Mouse (Mus musculus) erythroid progenitor cell, adult 5-6 weeks (primary cell): ENCODE results near the gene Tm4sf1. TPM values are rescaled to one million over a fixed set of nuclear protein-coding genes. Genes with fewer than 3 reads are reported as not detected.

Experiments
- ATAC-seq: replicated peaks from 2 replicates; pipeline ENCODE4 v1.8.0; 2016; ENCODE audit warnings: moderate number of reproducible peaks, mild to moderate bottlenecking, moderate TSS enrichment, inconsistent platforms; ENCODE audit not compliant: poor library complexity, low FRiP score, severe bottlenecking
- total RNA-seq, 2 experiments: library from RNA; stranded (forward) in 1 of 2; stranded (reverse) in 1 of 2; fragments of 150-400 nt in 1 of 2; fragments of 186-747, 209-891 nt in 1 of 2; gene quantifications; 2 replicates each; pipeline versions ENCODE4 v1.2.3 to v1.2.4; 2015 to 2017; ENCODE audit warnings: low replicate concordance in 2 of 2

The Tm4sf1 gene
- not detected in 2 replicates for total RNA-seq (2015; ENCODE audit: low replicate concordance)
- total RNA-seq (2017; ENCODE audit: low replicate concordance), result not detected in 2 replicates

DNA sequence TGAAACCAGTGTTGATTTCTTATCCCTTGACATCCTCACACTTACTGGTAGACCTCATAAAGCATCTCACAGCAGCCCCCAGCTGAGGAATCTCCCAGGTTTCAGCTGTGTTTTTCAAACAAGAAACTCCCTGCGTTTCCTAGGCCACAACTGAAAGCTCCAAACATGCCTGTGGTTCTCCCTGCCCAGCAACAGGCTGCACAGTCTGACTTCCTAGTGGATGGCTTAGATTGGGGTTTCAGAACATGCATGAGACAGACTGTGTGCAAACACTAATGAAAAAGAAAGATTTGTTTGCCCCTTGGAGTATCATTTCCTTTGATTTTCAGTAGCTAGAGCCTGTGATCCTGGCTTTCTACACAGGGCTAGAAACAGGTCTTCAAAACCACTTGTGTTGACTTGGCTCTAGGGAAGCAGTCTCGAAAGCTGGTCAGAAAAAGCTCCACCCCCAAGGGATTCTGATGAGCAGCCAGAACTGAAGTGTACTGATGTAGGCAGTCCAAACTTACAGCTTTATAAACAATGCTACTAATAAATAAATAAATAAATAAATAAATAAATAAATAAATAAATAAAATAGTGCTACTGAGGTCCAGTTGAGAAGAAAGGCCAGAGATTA, at the start of gene Tm4sf1:
Gene Tm4sf1 (minus strand): TSS at position 68 of the 619 bp plus-strand sequence.
- ATAC-seq, result no peak

DNA sequence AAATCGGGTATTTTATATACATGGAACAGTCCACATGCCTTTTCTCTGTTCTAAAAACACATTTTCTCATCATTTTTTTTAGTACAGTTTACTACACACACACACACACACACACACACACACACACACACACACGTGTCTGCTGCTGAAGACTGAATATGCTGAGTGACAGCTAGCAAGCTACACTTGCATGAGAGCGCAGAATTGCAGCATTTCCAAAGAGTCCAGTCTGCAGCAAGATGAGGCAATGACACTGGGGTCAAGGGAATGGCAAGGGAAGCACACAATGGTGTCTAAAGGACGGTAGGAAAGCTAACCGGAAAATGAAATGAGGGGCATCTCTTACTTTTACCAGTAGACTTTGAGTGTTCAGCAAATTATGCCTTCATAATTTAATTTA, 43.0 kb upstream of the Tm4sf1 start:
- no peak for ATAC-seq

DNA sequence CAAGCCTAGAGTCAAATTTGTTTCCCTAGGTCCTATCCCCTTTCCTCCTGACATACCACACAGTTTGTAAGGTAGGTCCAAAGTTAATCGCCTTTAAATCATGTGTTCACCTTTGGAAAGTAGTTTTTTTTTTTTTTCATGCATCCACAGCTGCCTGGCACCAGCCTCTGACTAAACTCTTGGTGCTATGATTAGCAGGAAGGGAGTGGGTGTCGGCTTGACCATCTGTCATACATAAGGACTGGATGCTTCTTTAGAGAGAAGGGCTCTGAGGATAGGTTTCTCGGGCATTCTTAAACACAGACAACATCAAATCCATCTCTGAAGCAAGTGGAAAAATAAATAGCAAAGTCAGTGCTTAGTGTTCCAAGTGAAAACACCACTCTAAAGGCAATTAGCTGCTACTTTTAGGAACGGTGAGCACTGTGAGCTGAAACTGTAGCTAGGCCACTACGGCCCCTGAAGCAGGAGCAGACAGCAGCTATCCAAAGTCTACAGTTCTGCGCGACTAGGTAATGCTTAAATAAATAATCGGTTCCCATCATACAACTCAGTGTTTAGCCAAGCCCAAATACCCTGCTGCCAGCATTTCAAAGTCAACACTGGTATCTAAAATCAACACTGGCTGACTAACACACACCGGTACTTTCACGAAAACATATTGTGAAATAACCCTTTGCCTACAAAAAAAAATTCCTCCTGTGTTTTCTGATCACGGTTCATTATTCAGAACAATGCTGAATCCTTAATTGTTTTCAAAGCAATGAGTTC, 42.2 kb upstream of the Tm4sf1 start:
- no peak for ATAC-seq

DNA sequence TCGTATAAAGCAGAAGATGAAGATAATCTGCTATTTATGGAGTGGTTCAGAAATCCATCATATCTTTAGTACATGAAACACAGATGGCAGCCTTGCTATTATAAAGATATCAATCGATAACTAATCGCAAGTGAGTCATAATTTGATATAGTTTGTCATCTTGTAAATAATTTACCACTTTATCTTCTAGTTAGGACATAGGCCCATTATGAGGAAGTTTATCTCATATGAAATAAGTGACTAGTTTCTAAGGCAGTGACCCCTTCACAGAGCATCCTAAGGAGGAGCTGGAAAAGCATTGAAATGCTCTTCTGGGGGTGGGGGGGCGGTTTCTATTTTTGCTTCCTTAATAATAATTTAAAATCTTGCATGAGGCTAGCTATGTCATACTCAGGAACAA, 41.2 kb upstream of the Tm4sf1 start:
- ATAC-seq, result no peak

DNA sequence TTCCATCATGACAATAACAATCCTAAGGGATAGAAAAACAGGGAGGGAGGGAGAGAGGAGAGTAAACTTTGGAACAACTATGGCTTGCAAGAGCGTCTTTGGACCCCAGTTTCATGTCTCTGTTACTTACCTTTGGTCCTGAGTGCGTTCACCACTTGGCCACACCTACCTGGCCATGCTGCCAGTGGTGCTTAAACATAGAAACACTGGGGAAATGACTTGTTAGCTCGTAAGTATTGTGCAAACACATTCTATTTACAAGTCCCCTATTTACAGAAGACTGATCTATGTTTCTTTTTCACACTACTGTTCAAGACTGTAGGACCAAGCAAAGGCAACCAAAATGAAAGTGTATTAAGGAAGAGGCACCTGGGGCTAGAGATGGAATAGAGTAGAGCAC, 39.5 kb upstream of the Tm4sf1 start:
- ATAC-seq, result no peak

DNA sequence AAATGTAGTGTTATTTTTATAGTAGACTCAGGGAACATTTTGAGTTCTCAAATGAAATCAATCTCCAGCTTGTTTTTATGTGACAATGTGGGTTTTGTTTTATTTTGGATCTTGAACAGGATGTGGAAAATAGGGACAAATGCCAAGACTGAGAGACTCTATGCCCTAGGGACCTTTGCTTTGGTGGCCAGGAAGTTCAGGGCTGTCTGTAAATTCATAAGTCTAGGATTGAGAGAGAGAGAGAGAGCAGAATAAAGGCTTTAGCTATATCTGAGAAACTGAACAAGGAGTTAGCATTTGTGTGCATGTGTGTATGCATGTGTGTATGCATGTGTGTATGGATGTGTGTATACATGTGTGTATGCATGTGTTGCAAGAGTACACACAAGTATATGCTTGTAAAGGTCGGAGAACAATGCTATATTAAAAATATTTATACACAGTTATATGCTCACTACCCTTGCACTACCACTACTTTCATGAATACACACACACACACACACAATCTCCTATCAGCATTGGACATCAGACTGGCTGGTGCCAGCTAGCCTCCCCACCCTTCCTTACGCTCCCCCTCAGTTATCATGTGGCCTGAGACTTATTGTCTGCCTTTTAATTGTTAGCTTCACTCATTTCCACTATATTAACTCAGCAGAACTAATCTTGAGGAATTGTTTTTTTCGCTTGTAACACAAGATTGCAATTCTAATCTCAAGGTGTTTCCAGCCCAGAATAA, 33.5 kb upstream of the Tm4sf1 start:
- no peak for ATAC-seq

DNA sequence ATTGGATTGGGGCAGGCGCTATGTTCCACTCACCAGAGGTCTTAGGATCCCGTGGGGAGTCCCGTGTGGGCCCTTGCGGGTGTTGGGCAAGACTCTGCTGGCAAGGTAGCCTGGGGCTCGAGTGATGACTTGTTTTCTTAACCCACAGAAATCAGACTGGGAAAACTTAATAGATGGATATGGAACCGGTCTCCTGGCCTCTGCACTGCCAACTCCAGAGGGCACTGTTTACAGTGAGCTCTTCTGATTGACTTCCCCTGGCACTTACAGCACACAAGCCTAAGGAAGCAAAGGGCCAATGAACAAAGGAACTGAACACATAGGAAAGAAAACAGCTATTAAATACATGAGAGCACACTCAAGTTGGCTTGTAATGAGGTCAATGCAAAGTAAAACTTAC, 26.2 kb upstream of the Tm4sf1 start:
- no peak for ATAC-seq

DNA sequence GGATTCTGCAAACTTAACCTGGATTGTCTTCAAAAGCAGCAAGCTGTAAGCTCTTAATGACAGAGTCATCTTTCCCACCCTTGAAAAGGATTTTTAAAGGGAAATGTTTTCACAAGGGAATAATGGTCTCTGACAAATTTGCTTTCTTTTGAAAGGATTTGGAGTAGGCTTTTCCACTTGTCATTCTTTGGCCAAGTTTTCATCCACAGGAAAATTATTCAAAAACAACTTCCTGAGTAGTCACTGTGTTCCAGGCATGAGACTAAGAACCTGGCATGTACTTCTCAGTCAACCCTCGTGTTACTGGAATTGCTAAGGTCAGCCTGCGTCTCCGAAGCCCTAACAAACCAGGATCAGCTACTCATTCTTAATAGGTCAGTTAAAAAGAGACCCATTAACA, 5.3 kb upstream of the Tm4sf1 start:
- ATAC-seq, result no peak

DNA sequence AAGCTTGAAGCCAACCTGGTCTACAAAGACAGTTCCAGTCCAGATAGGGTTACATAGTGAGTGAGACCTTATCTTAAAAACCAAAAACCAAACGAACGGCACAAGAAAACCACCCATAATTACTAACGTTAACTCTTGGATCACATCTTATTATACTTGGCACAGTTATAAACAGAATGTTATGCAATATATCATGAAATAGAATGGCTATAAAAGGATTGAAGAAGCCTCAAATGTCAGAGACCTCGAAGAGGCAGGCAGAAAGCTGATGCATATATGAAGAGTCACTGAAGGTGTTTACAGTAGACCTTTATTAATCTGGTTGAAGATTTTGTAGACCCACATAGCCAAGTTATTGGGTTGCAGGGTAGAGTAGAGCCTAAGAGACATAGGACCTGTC, 3.8 kb upstream of the Tm4sf1 start:
- ATAC-seq, result no peak

DNA sequence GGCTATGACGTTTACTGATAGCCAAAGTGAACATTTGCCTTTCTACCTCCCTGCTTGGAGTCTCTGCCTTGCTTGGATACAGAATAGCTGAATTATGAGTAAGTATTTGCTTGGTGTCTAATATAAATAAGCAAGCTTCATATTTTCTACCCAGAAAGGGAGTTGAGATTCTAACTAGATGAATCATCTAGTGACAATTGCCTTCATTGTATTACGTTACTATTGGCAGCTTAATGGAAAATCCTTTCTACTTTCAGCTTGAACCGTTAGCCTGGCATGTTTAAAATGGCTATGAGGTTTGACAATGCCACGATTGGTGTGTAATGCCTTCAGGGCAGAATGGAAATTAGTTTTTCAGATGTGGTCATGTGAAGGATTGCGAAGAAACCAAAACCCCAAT, 2.7 kb upstream of the Tm4sf1 start:
- ATAC-seq, result no peak

DNA sequence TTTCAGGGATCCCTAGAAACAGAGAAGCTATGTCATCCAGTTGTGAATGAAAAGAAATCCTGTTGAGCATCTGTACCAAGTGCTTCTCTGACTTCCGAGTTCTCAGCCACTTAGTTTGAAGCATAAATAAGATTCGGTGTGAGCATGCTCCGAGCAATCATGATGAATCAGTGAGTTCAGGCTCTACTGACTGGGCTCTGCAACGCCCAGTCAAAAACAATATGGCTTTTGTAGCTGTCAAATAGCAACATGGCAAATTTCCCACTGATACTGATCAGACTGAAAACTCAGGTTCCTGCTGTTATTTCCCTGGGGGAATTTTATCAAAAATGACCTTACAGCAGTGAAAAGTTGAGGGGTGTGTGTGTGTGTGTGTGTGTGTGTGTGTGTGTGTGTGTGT, 2.3 kb upstream of the Tm4sf1 start:
- no peak for ATAC-seq

DNA sequence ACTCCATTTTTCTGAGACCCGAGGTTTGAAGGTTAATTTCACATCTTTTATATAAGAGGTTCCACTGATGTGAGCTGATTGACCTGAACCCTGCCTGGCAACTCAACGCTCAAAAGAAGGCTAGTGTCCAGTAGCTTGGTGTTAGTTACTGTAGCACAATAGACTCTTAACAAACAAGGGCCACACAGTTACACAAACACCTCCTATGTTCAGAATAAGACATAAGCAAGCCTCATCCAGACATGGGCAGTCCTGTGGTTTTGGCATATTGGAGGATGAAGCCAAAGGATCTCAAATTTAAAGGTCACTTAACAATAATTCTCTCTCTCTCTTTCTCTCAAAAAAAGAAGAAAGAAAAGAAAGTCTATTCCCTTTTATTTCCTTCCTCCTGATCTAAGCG, 1.7 kb upstream of the Tm4sf1 start:
- no peak for ATAC-seq

DNA sequence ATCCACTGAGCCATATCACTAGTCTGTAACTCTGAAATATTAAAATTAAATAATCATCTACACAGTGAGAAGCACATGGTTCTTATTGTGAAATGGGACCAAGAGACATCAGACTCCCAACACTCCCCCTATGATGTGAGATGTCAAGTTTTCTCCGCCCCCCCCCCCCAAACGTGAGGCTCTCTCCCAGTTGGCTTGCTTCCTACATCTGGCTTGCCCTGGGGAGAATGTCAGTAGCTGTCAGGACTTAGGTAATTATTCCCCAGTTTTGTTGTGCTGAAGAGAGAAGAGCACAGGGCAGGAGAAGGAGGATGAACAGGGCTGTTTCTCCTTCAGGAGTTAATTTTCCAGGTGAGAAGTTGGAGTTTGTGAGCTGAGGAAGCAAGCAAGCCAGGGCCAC, 1.1 kb upstream of the Tm4sf1 start:
- no peak for ATAC-seq

DNA sequence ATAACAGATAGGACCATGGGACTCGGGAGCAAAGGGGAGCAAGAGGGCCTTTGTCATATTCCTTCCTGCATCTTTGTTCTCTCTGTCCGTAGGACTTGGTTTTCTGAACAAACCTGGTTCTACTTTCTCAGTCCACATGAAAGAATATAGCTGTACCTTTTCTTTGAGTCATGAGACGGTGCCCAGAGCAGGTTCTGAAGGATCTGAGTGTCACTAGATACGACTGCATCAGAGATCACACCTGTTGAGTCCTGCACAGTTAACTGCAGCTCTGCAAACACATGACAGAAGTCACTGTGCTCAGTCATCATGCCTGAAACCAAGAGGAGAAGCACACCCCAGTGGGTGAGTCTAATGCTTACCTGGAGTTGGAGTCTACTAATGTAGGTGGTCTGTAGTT, 422 bp downstream of the Tm4sf1 start:
- ATAC-seq, result no peak

DNA sequence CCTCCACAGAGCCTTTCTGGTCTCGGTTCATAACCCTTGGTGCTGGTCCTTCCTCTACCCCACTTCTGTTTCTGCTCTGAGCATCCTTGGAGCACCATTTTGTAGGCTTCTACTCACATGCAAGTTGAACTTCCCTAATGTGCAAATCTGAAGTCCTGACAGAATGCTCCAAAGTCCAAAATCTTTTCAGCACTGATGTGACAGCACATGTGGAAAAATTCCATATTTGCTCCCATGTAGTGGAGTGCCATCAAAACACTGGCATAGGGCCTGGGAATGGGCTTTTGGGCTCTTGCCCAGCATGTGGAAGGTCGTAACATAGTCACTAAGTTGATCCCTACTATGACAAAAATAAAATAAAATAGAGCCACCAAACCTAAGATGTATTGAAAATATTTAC, 3.8 kb downstream of the Tm4sf1 start:
- ATAC-seq, result no peak

DNA sequence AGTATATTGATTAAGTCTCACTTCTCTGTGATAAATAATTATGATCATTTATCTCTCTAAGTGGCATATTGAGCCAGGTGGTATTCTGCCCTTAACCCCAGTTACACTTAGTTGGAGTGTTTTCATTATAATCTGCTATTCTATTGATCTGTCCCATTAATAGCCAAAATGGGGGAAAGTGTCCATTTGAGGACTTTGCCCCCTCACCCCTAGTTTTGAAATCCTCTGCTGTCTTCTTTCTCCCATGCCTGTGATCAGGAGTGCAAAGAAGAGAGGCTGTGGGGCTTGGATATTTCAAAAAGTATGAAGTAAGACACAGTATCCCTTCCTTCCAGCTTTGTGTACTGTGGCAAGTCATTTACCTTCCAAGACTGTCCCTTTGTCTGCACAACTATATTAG, 5.2 kb downstream of the Tm4sf1 start:
- no peak for ATAC-seq

DNA sequence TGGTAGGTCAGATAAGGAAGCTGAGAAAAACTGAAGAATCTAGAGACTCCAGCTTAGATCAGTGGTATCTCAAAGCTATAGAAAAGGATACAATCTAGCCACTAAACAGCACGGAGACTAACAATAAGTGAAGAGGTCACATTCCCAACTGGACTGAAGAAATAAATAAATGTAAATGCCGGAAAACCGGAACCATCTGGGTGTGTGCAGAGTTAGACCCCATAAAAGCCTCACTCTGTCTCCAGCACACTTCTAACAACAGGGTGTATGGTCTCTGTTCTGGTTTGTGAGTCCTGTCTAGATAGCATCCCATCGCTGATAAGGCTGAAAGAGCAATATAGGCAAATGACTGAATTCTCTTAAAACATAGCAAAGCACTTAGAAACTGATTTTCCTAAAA, 6.2 kb downstream of the Tm4sf1 start:
- no peak for ATAC-seq

DNA sequence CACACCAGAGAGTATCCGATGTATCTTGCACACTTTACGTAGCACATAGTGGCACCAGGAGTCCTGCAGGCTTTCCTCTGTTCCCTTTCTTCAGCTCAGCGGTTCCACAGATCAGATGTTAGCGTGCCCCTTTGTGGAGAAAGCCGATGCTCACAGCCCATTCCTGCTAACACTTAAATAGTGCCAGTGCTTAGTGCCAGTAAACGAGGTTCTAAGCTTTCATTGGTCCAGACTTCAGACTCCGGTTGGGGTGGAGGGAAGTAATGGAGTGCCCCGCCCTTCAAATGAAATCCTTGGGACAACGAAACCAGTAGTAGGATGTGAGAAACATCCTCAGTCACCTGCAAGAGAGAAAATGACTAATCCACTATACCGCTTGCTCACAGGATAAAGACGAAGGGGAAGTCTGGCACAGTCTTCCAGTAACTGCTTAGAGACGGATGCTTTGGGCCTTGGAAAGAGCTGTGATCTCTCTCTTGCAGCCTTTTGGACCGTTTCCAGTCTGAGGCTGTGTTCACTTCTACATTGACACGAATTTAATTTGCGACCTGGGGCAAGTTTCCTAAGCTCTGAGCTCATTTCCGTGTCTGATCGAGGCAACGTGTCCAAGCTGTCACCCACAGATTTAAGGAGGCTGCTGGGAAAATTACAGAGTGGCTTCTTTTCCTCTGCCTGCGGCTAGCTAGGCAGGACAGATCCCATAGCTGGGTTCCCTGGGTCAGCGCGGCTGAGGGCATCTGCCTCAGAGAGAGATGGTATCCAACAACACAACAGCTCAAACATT, 6.9 kb downstream of the Tm4sf1 start:
- ATAC-seq, result no peak

DNA sequence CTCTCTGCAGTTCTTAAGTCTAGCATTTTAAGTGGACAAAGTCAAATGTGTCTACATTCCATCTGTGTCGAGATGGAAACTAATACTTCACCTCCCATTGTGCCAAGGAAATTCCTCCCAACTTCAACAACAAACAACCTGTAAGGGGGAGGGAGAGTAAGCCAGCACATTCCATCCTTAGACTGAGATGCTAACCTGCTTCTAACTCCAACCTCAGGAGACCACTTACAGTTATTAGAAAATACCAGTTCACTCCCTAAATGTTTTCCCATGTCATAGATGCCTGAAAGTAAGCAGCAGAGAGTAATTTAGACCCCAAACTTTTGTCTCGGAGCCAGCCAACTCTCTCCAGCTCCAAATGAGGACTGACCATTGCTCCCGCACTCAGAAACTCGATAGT, 7.9 kb downstream of the Tm4sf1 start:
- no peak for ATAC-seq

DNA sequence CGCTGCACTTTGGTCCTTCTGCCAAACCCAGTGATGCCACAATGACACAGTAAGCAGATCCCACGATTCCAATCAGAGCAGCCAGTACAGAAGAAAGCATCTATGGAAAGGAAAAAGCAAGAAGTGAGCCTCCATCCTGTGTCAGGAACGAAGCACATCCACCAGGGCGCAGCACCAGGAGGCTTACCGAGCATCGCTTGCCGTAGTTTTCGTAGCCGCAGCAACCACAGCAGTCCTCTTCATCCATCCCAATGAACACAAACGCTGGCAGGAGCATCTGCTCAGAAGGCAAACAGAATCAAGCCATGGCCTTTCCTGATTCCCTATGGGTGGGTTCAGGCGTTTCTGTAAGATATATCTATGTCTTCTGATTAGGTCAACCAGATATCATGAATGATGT, 9.0 kb downstream of the Tm4sf1 start:
- ATAC-seq, result no peak
